Mouse (Mus musculus): Measurements from ENCODE around the gene Stard8.

GRCm38 (mm10) chrX:99066550-99066949 lies 63.5 kb downstream of the Stard8 start:
- no peak for TF ChIP-seq EP300 (IDR thresholded peaks at IDR 0.05; ENCODE audit: insufficient read depth, low read depth, low read length)
- TF ChIP-seq CTCF (IDR thresholded peaks at IDR 0.05; ENCODE audit: low read depth, low read length), result no peak
